Mouse (Mus musculus): Measurements from ENCODE around the gene Abcc10.
A peak's percentile ranks its signal among the peaks of the same experiment; 100 is the strongest.

Gene Abcc10

DNA sequence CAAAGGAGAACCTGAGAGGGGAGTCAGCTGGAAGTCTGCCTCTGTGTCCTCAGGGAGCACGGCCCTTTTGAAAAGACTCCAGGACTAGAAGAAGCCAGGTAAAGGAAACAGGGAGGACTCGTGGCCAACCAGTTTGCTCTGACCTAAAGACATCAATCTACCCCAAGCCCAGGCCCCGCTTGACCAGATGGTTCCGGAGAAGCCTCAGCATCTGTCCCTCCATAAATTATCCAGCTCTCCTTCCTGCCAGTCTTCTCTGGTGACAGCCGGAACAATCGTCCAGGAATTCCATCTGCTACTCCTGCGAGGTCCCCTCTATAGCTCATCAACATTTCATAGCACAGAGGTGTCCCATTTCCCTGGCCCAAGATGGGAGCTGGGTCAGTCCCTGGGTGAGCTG lies 43.5 kb downstream of the Abcc10 start:
- DNase-seq = peak; percentile 43 to 51

- peak in 1 of 2 experiments; percentile 1 for DNase-seq
Measured at GRCm38 (mm10) chr17:46283911-46284310, 44.2 kb downstream of the Abcc10 start.

GRCm38 (mm10) chr17:46283140-46283539 lies 45.0 kb downstream of the Abcc10 start:
- DNase-seq = peak in 1 of 2 experiments; percentile 3

DNA sequence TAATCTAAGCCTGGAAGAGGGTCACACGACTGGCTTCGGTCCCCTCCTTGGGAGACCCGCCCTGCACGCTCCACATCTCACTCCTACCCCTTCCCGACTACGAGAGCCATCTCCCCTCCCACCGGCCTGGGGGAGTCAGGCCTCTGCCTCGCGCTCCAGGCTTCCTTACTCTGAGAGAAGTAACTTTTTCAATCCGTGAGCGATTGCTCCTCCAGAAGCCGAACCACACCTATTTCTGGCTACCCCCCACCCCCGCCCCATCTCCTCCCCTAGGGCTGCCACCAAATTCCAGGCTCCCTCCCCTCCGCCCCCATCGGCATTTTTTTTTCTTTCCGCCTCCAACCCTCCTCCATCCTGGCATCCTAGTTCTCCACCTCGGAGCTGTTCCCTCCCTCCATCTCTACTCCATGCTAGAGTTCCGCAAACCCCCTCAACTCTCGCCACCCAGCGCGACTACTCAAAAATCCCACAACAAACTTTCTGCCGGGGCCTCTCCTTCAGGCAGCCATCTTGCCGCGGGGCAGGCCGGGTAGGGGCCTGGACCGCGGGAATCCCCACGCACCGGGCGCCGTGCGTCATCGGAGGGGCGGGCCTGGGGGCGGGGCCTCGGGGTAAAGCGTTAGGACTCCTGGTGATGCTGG lies 45.5 kb downstream of the Abcc10 start, which contains the start of gene Tjap1:
Tjap1 (minus strand) TSS at position 544 of the 641 bp plus-strand sequence.
- peak; percentile 94 to 97 for DNase-seq

DNA sequence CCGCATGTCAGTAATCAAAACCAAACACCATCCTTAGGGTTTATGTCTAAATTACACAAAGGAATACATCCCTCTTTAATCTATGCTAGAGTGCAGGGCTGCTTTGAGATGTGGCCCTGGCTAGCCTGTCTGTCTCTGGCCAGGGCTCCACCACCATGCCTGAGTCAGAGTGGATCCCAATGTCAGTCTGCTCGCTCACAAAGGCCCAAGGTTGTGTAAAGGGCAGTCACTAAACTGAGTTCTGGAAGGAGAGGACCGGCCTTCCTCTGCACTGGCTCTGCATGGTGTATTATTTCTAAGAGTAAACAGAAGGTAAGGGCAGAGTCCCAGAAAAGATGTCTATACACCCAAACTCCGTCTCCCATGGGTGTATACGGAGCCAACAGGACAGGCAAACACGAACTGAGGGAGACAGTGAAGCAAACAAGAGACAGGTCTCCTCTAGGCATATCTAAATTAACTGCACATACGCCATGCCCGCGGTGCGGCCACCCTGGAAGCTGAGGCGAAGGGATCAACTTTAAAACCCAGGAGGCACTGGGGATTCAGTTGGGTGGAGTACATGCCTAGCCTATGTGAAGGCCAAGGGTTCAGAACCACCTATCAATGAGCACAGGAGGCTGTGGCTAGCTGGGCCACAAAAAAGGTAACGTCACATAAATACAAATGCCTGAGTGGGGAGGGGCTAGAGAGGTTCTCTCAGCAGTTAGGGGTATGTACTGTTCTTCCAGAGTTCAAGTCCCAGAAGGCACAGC lies 50.0 kb downstream of the Abcc10 start:
- no peak for DNase-seq

GRCm38 (mm10) chr17:46277586-46277985 lies 50.6 kb downstream of the Abcc10 start:
- no peak for DNase-seq

GRCm38 (mm10) chr17:46275506-46275905 lies 52.6 kb downstream of the Abcc10 start:
- no peak for DNase-seq

GRCm38 (mm10) chr17:46275034-46275433 lies 53.1 kb downstream of the Abcc10 start:
- DNase-seq = no peak

DNA sequence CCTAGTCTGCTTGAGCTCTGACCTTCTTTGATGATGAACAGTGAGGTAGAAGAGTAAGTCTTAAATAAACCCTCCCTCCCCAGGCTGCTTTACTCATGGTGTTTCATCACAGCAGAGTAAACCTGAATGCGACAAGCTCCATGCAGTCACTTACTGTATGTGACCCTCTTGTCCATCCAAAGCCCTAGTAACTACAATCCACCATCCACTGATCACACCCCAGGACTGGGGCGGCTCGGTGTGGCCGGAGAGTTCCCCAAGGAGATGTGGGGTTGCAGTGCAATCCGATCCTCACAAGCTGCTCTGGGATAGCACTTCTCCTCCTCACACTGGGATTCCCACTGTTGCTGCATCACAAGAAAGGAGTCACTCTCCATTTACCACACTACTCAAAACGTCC lies 53.7 kb downstream of the Abcc10 start:
- DNase-seq = no peak

DNA sequence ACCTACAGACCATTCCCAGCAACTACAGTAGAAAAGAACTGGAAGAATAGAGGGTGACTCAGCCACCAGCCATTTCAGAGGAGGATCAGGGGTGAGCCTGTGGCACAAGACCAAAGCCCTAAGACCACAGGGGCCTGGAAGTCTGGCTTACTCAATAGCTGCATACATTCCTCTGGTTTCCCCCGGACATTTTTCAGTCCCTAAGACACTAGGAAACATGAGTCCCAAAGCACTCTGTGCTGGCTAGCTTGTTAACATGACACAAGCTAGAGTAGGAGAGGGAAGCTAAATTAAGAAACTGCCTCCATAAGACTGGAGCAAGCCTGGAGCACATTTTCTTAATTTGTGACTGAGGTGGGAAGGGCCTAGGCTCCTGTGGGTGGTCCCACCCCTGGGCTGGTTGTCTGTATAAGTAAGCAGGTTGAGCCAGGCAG lies 54.3 kb downstream of the Abcc10 start:
- peak in 1 of 2 experiments; percentile 1 for DNase-seq

DNA sequence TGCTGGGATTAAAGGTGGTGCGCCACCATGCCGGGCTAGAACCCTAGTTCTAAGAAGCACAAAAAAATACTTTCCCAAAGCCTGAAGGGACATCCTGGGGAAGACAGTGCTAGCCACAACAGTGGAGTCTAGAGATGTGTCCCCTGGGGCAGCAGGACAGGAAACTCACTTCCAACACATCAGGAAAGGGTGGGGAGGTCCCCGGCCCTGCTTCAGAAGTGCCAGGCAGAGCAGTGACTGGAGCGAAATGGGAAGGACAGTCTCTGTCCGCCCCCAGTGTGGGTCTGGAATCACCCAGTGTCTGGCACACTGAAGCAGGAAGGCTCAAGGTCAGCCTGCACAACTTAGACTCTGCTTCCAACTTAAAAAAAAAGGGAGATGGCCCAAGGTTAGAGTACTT lies 55.5 kb downstream of the Abcc10 start:
- peak in 1 of 2 experiments; percentile 2 for DNase-seq

- peak in 1 of 2 experiments; percentile 26 for DNase-seq
Measured at GRCm38 (mm10) chr17:46272058-46272457, 56.1 kb downstream of the Abcc10 start.

DNA sequence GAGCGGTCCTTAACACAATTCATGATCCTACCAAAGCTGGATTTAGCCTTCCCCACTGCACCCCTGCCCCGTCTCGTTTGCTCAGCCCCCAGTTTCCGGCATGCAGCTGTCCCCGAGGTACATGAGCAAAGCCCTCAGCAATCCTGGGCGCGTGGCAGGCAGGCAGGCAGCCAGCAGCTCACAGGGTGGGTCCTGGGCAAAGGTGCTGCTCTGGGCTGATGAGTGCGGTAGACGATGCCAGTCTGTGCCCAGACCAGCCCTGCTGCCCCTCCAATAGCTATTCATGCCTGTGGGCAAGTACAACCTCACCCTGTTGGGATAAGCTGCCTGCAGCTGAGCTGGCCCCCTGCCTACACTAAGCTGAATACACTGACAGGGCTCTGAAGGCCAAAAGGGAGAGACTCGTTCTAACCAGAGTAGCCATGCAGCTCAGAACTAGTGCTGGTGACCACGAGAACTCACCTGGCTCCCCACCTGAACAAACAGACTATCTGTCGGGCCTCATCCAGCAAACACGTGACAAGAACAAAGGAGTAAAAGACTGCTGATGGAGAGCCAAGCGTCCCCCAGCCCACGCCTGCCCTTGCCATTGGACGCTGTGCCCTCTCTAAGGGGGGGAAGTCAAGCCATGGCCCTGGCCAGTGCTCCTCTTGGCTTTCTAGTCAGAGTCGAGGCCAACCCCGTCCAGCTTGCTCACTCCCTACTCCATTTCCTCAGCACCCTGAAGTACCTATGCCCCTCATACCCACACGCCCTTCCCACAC lies 58.2 kb downstream of the Abcc10 start:
- DNase-seq = peak; percentile 38 to 52

DNA sequence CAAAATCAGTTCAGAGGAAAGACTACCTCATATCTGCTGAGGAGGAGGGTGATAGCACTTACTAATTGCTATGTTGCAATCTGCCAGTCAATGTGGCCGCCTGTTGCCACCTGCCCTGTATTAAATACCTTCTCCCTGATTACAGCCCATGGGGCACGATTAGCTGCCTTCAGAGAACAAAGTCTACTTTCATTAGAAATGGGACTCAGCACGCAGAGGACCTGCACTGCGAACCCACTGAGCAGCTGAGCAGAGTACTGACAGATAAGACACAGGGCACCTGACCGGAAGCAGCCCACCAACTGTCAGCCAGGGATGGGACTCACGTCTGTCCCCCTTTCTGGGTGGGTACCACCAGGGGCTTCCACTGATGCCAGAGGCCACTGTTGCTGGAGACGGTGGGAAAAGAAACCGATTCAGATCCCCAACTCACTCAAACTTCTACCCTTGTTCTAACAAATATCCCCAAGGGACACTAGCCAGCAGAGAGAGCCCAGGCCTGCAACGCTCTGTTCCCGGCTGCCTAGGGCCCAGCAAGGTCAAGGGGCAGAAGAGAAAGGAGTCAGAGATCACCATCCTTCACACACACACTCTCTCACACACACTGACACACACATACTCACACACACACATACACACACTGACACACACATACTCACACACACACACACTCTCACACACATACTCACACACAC lies 60.0 kb downstream of the Abcc10 start:
- DNase-seq = peak in 1 of 2 experiments; percentile 1

GRCm38 (mm10) chr17:46267511-46267910 lies 60.6 kb downstream of the Abcc10 start:
- peak in 1 of 2 experiments; percentile 1 for DNase-seq

- DNase-seq = peak in 1 of 2 experiments; percentile 2
Measured at GRCm38 (mm10) chr17:46266986-46267385, 61.2 kb downstream of the Abcc10 start.

DNA sequence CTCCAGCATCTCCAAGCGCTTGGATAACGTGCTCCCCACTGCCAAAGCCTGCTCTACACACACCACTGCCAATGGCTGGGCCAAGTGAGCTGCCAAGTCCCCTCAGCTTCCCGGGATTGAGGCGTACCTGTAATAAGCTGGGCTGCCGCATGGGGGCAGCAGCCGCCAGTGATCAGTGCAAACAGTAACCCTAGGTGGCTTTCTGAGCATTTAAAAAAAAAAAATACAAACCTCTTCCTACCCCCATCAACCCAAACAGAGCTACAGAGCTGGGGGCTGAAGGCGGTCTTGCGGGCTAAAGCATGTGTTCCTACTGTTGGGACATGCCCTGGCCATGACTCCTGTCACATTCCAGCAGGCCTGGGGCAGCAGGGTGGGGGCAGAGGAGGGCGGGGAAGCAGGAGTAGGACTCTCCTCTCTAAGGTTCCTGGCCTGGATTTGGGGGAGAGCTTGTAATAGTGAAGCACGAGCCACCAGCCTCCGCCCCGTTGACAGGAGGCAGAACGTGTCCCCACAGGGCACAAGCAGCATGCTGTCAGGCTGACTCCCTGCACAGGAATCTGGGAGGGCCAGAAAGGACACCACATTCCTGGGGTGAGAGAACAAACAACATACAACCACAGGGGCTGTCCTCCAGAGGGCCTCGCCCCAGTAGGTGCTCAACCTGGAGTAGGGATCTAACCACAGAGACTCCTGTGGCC lies 62.1 kb downstream of the Abcc10 start:
- DNase-seq = peak; percentile 95 to 96

DNA sequence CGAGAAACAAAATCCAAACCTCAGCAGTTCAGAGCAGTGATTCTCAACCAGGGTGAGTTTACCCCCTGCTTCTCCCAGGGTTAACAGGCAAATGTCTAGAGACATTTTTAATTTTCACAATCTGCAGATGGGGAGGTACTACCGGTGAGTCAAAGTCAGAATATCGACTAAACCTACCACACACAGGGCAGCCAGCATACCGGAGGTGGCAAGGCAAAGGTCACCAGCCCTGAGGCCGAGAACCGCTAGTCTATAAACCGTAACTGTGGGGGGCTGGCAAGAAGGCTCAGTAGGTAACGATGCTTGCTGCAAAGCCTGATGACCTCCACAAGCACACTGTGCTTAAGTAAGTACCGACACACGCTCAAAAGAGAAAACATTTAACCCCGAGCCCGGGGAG lies 62.6 kb downstream of the Abcc10 start:
- no peak for DNase-seq

DNA sequence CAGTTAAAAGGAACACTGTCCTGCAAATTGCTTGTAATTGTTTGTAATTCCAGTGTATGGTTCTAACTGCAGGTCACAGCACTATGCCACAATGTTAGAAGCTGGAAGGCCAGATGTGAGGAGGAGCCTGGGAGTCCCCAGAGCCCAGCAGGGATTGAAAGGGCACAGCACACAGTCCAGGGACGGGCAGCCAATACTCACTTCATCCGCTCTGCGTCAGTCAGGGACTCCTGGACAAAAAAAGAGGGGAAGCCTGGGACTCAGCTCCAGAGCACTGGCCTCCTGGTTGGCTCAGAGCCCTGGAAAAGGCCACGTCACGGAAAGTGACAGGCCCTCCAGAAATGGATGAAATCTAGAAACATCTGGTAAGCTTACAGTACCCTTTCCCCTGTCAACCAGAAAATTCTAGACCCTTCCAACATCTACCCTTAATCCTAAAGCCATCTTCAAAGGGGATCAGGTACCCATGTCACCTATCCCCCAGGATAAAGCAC lies 65.9 kb downstream of the Abcc10 start:
- DNase-seq = no peak

DNA sequence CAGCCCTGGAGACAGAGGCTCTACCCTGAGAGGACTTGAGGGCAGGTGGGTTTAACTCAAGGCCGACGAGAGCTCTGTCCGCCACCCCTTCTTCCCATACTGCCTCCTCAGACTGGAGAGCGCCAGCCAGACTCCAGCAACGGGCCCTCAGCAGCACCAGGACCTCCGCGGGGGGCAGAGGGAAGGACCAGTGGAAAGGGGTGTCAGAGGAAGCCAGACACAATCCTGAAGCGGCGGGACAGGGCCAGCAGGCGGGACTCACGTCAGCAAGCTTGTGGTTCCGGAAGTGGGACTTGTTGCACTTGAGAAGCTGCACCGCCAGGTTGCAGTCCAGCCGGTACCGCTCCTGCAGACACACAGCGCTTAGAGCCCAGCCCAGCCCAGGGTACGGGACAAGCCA lies 68.5 kb downstream of the Abcc10 start:
- DNase-seq = no peak

DNA sequence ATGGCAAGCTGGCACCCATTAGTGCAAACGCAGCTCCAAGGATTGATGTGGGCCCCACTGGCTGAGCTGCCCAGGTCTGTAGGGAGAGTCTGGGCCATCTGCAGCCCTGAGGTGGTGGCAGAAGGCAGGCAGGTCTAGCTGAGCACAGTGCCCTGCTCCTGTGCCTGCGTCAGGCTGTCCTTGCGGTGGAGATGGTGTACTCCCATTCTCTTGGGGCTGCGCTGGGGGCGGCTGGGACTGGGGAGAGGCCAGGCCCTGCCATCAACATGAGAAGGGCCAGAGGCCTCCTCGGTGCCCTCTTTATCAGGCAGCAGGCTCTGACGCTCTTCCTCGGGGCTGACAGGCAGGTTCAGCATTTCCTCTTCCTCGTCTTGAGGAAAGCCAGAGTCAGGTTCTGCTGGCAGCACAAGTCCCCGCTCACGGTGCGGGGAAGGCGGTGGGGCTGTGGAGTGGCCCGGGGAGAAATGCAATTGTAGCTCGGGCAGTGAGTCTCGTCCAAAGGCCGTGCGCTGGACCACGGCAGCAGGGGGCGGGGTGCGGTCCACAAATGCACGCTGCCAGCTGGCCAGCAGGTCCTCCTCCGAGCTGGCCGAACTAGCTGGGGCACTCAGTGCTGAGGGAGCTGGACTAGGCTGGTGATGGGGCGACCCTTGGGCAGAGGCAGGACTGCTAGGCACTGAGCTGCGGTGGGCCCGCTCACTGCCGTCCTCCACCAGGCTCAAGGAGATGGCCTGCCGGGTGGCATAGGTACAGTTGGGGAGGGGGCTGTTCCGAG lies 69.7 kb downstream of the Abcc10 start:
- no peak for DNase-seq

Data from cerebellum, postnatal 10 days (tissue).